Comparison of ENCODE assay signal across 8 mouse cellular contexts in the genomic region with DNA sequence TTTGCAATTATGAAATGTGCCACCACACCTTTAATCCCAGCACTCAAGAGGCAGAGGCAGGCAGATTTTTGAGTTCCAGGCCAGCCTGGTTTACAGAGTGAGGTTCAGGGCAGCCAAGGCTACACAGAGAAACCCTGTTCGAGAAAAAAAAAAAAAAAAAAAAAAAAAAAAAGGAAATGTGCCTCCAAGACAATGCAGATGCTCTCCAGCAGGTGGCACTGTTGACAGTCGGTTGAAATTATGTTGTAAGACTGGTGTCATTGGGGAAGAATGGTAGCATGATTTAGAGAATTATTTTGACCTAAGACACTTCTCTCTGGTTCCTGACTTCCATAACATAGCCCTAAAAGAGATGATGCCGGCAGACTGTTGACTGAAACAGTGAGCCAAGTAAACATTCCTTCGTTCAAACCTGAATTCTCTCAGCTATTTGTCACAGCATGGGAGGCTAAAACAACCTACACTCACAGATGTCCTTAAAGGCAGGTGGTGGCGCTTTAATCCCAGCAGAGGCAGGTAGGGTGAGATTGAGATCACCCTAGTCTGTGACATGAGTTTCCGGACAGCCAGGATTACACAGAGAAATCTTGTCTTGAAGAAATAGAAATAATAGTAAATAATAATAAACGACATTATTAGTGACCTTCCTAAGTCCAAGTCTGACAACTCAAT.
A peak's percentile ranks its signal among the peaks of the same experiment; 100 is the strongest.
DNase-seq lines count a peak whose midpoint lies in the region; ATAC-seq and TF ChIP-seq lines count a peak whose summit lies in the region.
"Had no signal": no experiment of that assay in that cellular context is flagged by ENCODE, and none has a peak within 500 bp of the region (broad histone marks: within the 10 kb centered on the region; RNA-seq: fewer than 3 reads in every experiment).

No protein-coding gene starts in this region.

- H3K9ac ChIP-seq in kidney, postnatal 0 days (ENCODE audit: low read depth, low read length), result no peak overlapping the region
- no peak overlapping the region for H3K9ac ChIP-seq in liver, adult 2 months (ENCODE audit: low read depth, low read length)
- H3K9ac ChIP-seq in stomach, postnatal 0 days (ENCODE audit: low read length), result no peak overlapping the region

- no peak overlapping the region for H3K27ac ChIP-seq in kidney, postnatal 0 days
- no peak overlapping the region for H3K27ac ChIP-seq in embryonic fibroblast, embryonic 13.5 days (ENCODE audit: insufficient read depth, low read length)
- H3K27ac ChIP-seq in liver, adult 2 months (replicated peaks; ENCODE audit: insufficient read depth, low read depth, low read length), result no peak overlapping the region
- H3K27ac ChIP-seq in stomach, postnatal 0 days (replicated peaks), result no peak overlapping the region
- H3K27ac ChIP-seq: macrophage had no signal

- no peak overlapping the region for H3K4me3 ChIP-seq in kidney, postnatal 0 days (replicated peaks; ENCODE audit: low read depth, low read length)
- H3K4me3 ChIP-seq in G1E (ENCODE audit: low read depth, low read length), result no peak overlapping the region
- no peak overlapping the region for H3K4me3 ChIP-seq in embryonic fibroblast, embryonic 13.5 days (ENCODE audit: insufficient read depth, low read length)
- no peak overlapping the region for H3K4me3 ChIP-seq in liver, adult 2 months (ENCODE audit: insufficient read depth, low read depth, low read length)
- no peak overlapping the region for H3K4me3 ChIP-seq in stomach, postnatal 0 days (ENCODE audit: low read depth, low read length)

- TF ChIP-seq POLR2A in embryonic fibroblast, embryonic 13.5 days (IDR thresholded peaks at IDR 0.05; ENCODE audit: low read depth, low read length), result no peak
- no peak for TF ChIP-seq POLR2A in liver, adult 2 months (IDR thresholded peaks at IDR 0.05; ENCODE audit: extremely low read depth, insufficient read depth, low read length)

- DNase-seq in kidney, postnatal 0 days (ENCODE audit: low spot score), result peak; percentile 16
- no peak for DNase-seq in kidney, adult 11 months
- peak; percentile 1 for DNase-seq in G1E (ENCODE audit: low spot score)
- peak; percentile 20 to 32 for DNase-seq in adrenal gland, adult 18-20 months (ENCODE audit: low spot score in 2 of 2)
- DNase-seq in liver, adult 2 months (ENCODE audit: extremely low read depth, low read depth, low spot score), result peak; percentile 35
- DNase-seq in stomach, postnatal 0 days (ENCODE audit: low spot score), result peak; percentile 36

- H3K36me3 ChIP-seq in kidney, postnatal 0 days (ENCODE audit: insufficient read depth, low read length), result no peaks in the 10 kb centered on the region
- no peaks in the 10 kb centered on the region for H3K36me3 ChIP-seq in G1E (replicated peaks)
- H3K36me3 ChIP-seq in liver, adult 2 months (ENCODE audit: control insufficient read depth, insufficient read depth, low read length), result no peaks in the 10 kb centered on the region
- no peaks in the 10 kb centered on the region for H3K36me3 ChIP-seq in stomach, postnatal 0 days (ENCODE audit: control insufficient read depth, insufficient read depth, low read length)

- H3K9me3 ChIP-seq in kidney, postnatal 0 days (replicated peaks; ENCODE audit: low read length), result no peaks in the 10 kb centered on the region
- no peaks in the 10 kb centered on the region for H3K9me3 ChIP-seq in G1E (replicated peaks)
- H3K9me3 ChIP-seq in stomach, postnatal 0 days (ENCODE audit: control insufficient read depth, low read length), result no peaks in the 10 kb centered on the region

- H3K4me2 ChIP-seq in kidney, postnatal 0 days (ENCODE audit: low read length), result no peak overlapping the region
- H3K4me2 ChIP-seq in stomach, postnatal 0 days (replicated peaks; ENCODE audit: low read depth), result no peak overlapping the region

- H3K27me3 ChIP-seq in kidney, postnatal 0 days (ENCODE audit: insufficient read depth, low read length), result no peaks in the 10 kb centered on the region
- H3K27me3 ChIP-seq in G1E (ENCODE audit: insufficient read depth, low read length), result no peaks in the 10 kb centered on the region
- H3K27me3 ChIP-seq in liver, adult 2 months (ENCODE audit: control insufficient read depth, insufficient read depth, low read length), result no peaks in the 10 kb centered on the region
- no peaks in the 10 kb centered on the region for H3K27me3 ChIP-seq in stomach, postnatal 0 days (ENCODE audit: control insufficient read depth, insufficient read depth, low read length)

- H3K4me1 ChIP-seq in kidney, postnatal 0 days (replicated peaks; ENCODE audit: insufficient read depth, low read length), result no peaks in the 10 kb centered on the region
- no peaks in the 10 kb centered on the region for H3K4me1 ChIP-seq in G1E (ENCODE audit: insufficient read depth, low read depth, low read length)
- no peaks in the 10 kb centered on the region for H3K4me1 ChIP-seq in embryonic fibroblast, embryonic 13.5 days (ENCODE audit: control insufficient read depth, insufficient read depth, low read length)
- H3K4me1 ChIP-seq in liver, adult 2 months (ENCODE audit: control insufficient read depth, insufficient read depth, low read length), result no peaks in the 10 kb centered on the region
- no peaks in the 10 kb centered on the region for H3K4me1 ChIP-seq in stomach, postnatal 0 days (replicated peaks; ENCODE audit: control insufficient read depth, insufficient read depth)

- no peak for TF ChIP-seq EP300 in stomach, postnatal 0 days (optimal IDR thresholded peaks at IDR 0.05)

- no peak for ATAC-seq in kidney, postnatal 0 days (replicated peaks; ENCODE audit: low FRiP score, low read depth)
- ATAC-seq in G1E (ENCODE audit: extremely low read depth, insufficient number of reproducible peaks, low FRiP score, poor library complexity, severe bottlenecking), result no peak; the same call in 1 of the 2 replicates
- ATAC-seq in stomach, postnatal 0 days (ENCODE audit: low FRiP score, low TSS enrichment), result no peak

- peak; percentile 74 for TF ChIP-seq CTCF in kidney, postnatal 0 days (IDR thresholded peaks at IDR 0.05; ENCODE audit: low read depth)
- TF ChIP-seq CTCF in G1E (IDR thresholded peaks at IDR 0.05; ENCODE audit: low read depth, low read length), result peak; percentile 30; the same call in 1 of the 2 replicates
- TF ChIP-seq CTCF in embryonic fibroblast, embryonic 13.5 days (IDR thresholded peaks at IDR 0.05; ENCODE audit: borderline replicate concordance, insufficient read depth, low read length), result peak; percentile 16; the same call in 1 of the 2 replicates
- TF ChIP-seq CTCF in liver, adult 2 months (IDR thresholded peaks at IDR 0.05; ENCODE audit: low read depth, low read length), result 0 out of 2 replicates have a peak, but pooled peaks have one; percentile 21
- TF ChIP-seq CTCF in stomach, postnatal 0 days (IDR thresholded peaks at IDR 0.05; ENCODE audit: low read depth), result peak; percentile 76

- WGBS in kidney, postnatal 0 days, result 47% methylated on average over 7 of the region's 7 CpGs
- 37% methylated on average over 7 of the region's 7 CpGs for WGBS in liver, adult 2 months
- 36% methylated on average over 7 of the region's 7 CpGs for WGBS in stomach, postnatal 0 days

- H3K79me2 ChIP-seq in liver, adult 2 months (ENCODE audit: control insufficient read depth, insufficient read depth, low read length), result no peaks in the 10 kb centered on the region

Comparison
In these comparisons a context has a peak if more than half of its experiments do, and no peak if none do; other contexts are left out.
1. CTCF ChIP-seq: peak in every context shown above with its lines; median percentile 76 in stomach, postnatal 0 days; 74 in kidney, postnatal 0 days; 30 in G1E; 21 in liver, adult 2 months; 16 in embryonic fibroblast, embryonic 13.5 days.